Mouse (Mus musculus): ENCODE results near the gene Kcna6.

Gene Kcna6

GRCm38 (mm10) chr6:126735806-126736205 is 4.7 kb downstream of the Kcna6 start:
- DNase-seq: no peak

GRCm38 (mm10) chr6:126732645-126733044 is 7.8 kb downstream of the Kcna6 start:
- no peak for DNase-seq

- DNase-seq: no peak
These were observed 11.7 kb downstream of the Kcna6 start for GRCm38 (mm10) chr6:126728803-126729202.

DNA sequence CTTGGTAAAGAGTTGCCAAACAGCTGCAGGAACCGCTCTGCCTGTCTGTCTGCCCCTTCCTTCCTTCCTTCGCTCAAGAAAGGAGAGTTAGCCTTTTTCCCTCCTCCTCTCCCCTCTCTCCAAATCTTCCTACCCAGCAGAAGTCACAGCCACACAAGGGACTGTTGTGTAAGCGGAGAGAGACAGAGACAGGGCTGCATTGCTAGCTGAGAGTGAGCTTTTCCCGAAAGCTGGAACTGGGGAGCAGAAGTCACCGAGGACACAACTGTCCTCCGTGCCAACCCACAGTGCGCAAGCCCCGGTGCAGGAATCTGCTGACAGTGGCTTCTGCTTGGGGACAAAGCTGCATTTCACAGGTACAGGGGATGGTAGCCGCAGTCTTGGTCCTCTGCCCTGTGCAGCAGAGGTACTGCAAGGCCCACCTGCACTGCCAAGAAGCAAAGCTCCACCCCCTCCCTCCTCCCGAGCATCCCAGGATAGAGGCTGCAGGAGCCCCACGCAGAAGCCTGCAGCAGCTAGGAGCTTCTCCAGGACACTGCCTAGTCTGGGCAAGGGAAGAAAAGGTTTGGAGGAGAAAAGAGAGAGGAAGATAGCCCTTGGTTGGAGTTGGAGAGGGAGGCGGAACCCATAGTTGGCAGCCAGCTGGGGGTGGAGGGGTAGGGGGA is 21.9 kb downstream of the Kcna6 start:
- no peak for DNase-seq

DNA sequence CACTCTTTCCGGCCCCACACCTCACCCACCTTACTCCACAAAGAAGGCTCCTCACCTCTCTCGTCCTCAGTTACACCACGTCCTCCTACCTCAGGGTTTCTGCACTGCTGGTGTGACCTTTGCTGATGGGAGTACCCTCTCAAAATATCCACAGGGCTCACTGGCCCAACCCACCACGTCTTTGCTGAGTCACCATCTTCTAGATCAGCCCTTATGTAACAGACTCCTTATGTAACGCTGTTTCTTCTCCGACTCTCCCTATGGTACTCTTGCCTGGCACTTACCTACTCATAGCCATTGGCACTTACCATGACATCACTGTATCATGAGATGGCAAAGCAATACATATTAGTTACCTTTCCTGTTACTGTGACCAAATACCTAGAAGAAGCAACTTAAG is 27.9 kb downstream of the Kcna6 start:
- DNase-seq: peak; percentile 73

DNA sequence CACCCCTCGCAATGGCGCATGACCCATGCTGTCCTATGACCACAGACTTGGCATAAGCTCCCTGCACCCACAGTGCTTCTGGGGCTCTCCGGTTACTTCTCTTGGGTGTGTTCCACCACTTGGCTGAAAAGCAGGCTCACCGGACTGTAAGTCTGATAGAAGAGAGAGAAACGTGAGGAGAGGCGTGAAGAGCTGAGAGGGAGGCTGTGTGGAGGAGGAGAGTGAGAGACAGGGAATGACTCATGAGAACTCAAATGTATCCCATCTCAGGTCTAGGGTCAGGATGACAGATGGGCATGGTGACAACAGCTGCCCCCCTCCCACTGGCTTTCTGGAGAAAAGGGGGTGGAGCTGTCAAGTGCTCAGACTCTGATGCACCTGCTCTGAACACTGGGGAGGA is 34.5 kb downstream of the Kcna6 start:
- peak; percentile 81 for DNase-seq

GRCm38 (mm10) chr6:126704430-126704829 is 36.0 kb downstream of the Kcna6 start:
- DNase-seq: peak; percentile 51

GRCm38 (mm10) chr6:126702116-126702515 is 38.4 kb downstream of the Kcna6 start:
- DNase-seq: peak; percentile 94

DNA sequence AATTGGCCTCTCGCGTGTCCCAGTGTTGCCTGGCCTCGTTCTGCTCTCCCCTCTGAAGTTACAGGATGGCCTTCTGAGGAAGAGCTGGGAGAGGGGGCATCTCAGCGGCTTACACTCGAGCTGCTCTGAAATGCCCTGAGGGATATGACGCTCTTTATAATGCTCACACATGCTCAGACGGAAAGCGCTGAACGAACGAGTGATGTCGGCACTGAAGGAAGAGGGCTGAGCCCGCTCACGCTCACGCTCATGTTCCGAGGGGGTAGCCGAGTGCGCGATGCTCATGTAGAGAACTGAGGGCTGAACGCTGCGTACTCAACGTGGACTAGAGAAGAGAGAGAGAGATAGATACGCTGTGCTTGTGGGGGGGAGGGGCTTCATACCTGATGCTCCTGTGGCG is 39.3 kb downstream of the Kcna6 start:
- DNase-seq: no peak

DNA sequence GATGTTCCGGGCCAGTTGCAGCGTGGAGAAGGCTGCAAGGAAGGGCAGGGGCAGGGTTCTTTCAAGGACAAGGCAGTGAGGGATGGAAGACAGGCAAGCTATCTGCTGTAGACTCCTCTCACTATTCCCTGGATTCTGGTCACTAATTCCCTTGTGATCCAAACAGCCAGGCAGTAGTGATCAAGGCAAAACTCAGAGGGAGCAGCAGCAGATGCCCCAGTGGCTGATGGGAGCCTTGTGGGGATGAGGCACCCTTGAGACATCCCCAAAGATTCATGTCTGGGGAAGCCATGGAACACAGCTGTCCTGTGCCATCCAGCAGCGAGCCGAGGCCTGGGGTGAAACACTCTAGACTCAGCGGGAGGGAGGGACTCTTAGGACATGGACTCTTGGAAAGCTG is 40.5 kb downstream of the Kcna6 start:
- no peak for DNase-seq

- DNase-seq: no peak
These were observed 53.4 kb downstream of the Kcna6 start for GRCm38 (mm10) chr6:126687120-126687519.

DNA sequence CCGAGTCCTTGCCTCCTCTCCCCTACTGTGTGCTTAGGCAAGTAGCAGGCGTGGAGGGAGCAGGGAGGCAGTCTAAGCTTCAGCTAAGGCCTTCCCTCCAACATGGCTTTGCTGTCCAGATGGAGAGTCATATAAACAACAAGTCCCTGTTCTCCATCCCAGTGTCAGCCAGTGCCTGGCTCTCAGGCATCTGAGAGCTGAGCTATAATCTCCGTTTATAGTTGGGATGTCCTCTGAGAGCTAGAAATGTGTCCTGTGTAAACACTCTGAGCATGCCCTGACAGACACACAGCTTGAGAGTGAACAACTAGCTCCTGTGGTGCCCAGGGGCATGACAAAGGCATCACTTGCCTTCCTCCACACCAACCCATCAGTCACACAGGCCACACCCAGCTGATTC is 55.3 kb downstream of the Kcna6 start:
- DNase-seq: peak; percentile 15

DNA sequence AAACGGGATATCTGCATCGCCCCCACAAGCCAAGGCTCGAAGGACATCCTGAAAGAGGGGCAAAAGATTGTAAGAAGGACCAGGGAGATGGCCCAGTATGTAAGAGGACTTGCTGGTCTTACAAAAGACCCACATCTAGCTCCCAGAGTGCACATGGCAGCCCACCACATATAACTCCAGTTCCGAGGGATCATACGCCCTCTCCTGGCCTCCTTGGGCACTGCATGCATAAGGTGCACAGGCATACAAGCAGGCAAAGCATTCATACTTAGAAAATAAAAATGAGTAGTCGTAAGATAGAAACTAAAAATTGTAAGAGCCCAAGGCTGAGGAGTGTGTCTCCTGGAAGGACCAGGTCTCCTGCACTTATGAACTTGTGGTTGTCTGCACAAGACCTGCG is 61.5 kb downstream of the Kcna6 start:
- DNase-seq: no peak

DNA sequence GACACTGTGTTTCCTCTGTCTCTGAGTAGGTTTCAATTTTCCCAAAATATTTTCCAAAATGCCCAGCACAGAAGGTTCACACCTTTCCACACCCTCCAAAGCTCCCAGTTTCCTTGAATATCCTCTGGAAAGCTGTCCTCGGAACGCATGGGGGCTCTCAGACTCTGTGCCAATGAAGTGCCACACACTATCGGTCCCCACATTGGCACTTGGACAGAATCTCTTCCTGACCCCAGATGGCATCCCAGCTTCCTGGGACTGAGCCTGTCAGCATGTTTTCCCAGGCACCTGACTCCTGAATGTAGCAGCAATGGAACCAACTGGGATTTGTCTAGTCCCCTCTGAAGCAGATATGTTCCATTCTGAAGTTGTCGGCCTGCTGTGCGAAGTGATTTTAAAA is 73.5 kb downstream of the Kcna6 start:
- DNase-seq: no peak

- DNase-seq: no peak
These were observed 74.4 kb downstream of the Kcna6 start for GRCm38 (mm10) chr6:126666091-126666490.

DNA sequence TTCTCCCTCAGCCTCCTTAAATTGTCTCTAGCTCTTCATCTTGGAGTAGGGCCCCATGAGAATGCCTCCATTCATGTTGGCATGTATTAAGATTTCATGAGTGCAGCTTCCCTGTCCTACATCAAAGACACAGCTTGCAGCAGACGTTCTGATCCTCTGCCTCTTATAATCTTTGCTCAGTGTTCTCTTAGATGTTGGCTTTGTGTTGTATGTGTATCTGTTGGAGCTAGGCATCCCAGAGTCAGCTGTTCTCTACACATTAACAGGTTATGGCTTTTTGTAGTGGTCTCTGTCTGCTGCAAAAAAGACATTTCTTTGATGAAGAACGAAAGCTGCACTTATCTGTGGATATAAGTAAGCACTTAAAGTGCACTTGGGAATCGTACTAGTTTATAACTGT is 75.9 kb downstream of the Kcna6 start:
- DNase-seq: no peak

Measured in right cerebral cortex, adult 18-20 months (tissue).